Mouse (Mus musculus): Measurements from ENCODE around the gene Alg3.

Alg3 gene

GRCm38 (mm10) chr16:20610501-20611356 is 806 bp downstream of the Alg3 start:
- DNase-seq (ENCODE audit: low spot score in 2 of 2), result peak; percentile 80 to 84

- no peak for DNase-seq (ENCODE audit: low spot score in 2 of 2)
Observed at GRCm38 (mm10) chr16:20604705-20605104, 6.8 kb downstream of the Alg3 start.

- no peak for DNase-seq (ENCODE audit: low spot score in 2 of 2)
Observed at GRCm38 (mm10) chr16:20600511-20600910, 11.0 kb downstream of the Alg3 start.

- DNase-seq (ENCODE audit: low spot score in 2 of 2), result no peak
Observed at GRCm38 (mm10) chr16:20596687-20597441, 14.7 kb downstream of the Alg3 start.

GRCm38 (mm10) chr16:20595737-20596136 is 15.8 kb downstream of the Alg3 start:
- no peak for DNase-seq (ENCODE audit: low spot score in 2 of 2)

GRCm38 (mm10) chr16:20595060-20595673 is 16.4 kb downstream of the Alg3 start:
- DNase-seq (ENCODE audit: low spot score in 2 of 2), result no peak

- DNase-seq (ENCODE audit: low spot score in 2 of 2), result no peak
Observed at GRCm38 (mm10) chr16:20591076-20591705, 20.3 kb downstream of the Alg3 start.

- DNase-seq (ENCODE audit: low spot score in 2 of 2), result no peak
Observed at GRCm38 (mm10) chr16:20590680-20591038, 20.9 kb downstream of the Alg3 start.

GRCm38 (mm10) chr16:20589939-20590679 is 21.4 kb downstream of the Alg3 start:
- peak; percentile 54 to 66 for DNase-seq (ENCODE audit: low spot score in 2 of 2)

GRCm38 (mm10) chr16:20589366-20589938 is 22.1 kb downstream of the Alg3 start, which contains the start of gene Vwa5b2:
Gene Vwa5b2, plus strand, starts transcription at chr16:20589471.
- DNase-seq (ENCODE audit: low spot score in 2 of 2), result peak; percentile 36 to 52

- DNase-seq (ENCODE audit: low spot score in 2 of 2), result no peak
Observed at GRCm38 (mm10) chr16:20565075-20565474, 46.5 kb downstream of the Alg3 start.

- DNase-seq (ENCODE audit: low spot score in 2 of 2), result no peak
Observed at GRCm38 (mm10) chr16:20557381-20557780, 54.2 kb downstream of the Alg3 start.
